Mouse (Mus musculus) intestine, embryonic 14.5 days (tissue): ENCODE measurements around the gene Dscaml1. TPM values are rescaled to one million over a fixed set of nuclear protein-coding genes. Genes with fewer than 3 reads are reported as not detected.

Source experiments
- ATAC-seq: fragments of 200-750 bp; cut with Nextera tagmentation; replicated peaks from 2 replicates; pipeline ENCODE4 v1.8.0; 2017; ENCODE audit warnings: low read depth, moderate number of reproducible peaks, moderate TSS enrichment, moderate library complexity; ENCODE audit not compliant: low FRiP score, low TSS enrichment
- DNase-seq: peaks from one replicate; pipeline ENCODE4 v3.0.0-alpha.2; 2018; ENCODE audit warnings: low spot score
- H3K27ac ChIP-seq: fragments of 300-500 bp; sonication (generic); 2 replicates; pipeline ENCODE4 v1.5.1; 2014; ENCODE audit warnings: low read depth, mild to moderate bottlenecking, control low read depth
- H3K27me3 ChIP-seq: fragments of 300-500 bp; sonication (generic); replicated peaks from 2 replicates; pipeline ENCODE4 v1.6.1; 2014; ENCODE audit warnings: low read length, control low read depth; ENCODE audit not compliant: control insufficient read depth, insufficient read depth
- H3K36me3 ChIP-seq: fragments of 300-500 bp; sonication (generic); 2 replicates; pipeline ENCODE4 v1.6.1; 2014; ENCODE audit warnings: low read length, control low read depth; ENCODE audit not compliant: control insufficient read depth, insufficient read depth
- H3K4me1 ChIP-seq: fragments of 300-500 bp; sonication (generic); replicated peaks from 2 replicates; pipeline ENCODE4 v1.6.1; 2014; ENCODE audit warnings: low read length, control low read depth, mixed read lengths; ENCODE audit not compliant: control insufficient read depth, insufficient read depth
- H3K4me2 ChIP-seq: fragments of 300-500 bp; sonication (generic); 2 replicates; pipeline ENCODE4 v1.6.1; 2014; ENCODE audit warnings: low read length
- H3K4me3 ChIP-seq: fragments of 300-500 bp; sonication (generic); 2 replicates; pipeline ENCODE4 v1.5.1; 2014; ENCODE audit warnings: low read depth, low read length, control low read depth, mixed read lengths
- H3K9ac ChIP-seq: fragments of 300-500 bp; sonication (generic); 2 replicates; pipeline ENCODE4 v1.6.1; 2014; ENCODE audit warnings: mild to moderate bottlenecking, low read length
- H3K9me3 ChIP-seq: fragments of 300-500 bp; sonication (generic); 2 replicates; pipeline ENCODE4 v1.6.1; 2016; ENCODE audit warnings: low read length, control low read depth; ENCODE audit not compliant: control insufficient read depth
- WGBS: fragments of 180-500 bp; shearing (Covaris S2); extraction: QIAGEN DNeasy Blood & Tissue Kit; methylation state at CpG from one replicate; pipeline ENCODE4 v1.1.7; 2014; 5-methylcytosine and 5-hydroxymethylcytosine counted together
- polyA plus RNA-seq: library from polyadenylated mRNA; unstranded; fragments of >200 nt; fragmentation: Nextera tagmentation; extraction: Ambion mirVana; gene quantifications from 2 replicates; pipeline ENCODE4 v1.2.1, GENCODE M21; 2014

Gene Dscaml1
- polyA plus RNA-seq = 0.26 and 0.41 TPM in 2 replicates

DNA sequence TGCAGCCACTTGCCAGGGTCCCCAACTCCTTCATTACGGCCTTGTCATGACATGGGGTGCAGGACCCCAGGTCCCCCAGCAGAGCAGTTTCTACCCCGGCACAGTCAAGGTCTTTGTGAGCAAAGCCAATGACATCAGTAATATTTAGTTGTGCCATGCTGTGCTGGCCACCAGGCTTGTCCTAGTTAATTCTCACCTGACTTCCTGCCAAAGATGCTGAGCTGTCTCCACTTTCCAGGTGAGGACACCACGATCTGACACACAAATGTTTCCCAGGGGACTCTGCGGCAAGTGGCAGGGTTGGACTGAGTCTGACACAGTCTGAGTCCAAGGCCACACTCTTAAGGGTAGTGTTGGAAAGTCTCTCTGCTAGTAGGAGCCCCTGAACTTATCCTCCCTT is at the start of gene Dscaml1:
Dscaml1 (plus strand) TSS at position 173 of the 400 bp plus-strand sequence.
- 83% methylated on average over 4 of the region's 4 CpGs for WGBS
- Histone ChIP-seq H3K4me3 (no peak within 1 kb of the TSS), H3K27me3 (peaks cover 32% of the 10 kb centered on the region), H3K4me1 (peaks cover 10% of the 10 kb centered on the region), H3K4me2 (no peak within 1 kb of the TSS), H3K9me3 (no peaks in the 10 kb centered on the region), H3K36me3 (no peaks in the 10 kb centered on the region), H3K9ac (no peak within 1 kb of the TSS), H3K27ac (no peak within 1 kb of the TSS)
- ATAC-seq (no peak), DNase-seq (no peak)

DNA sequence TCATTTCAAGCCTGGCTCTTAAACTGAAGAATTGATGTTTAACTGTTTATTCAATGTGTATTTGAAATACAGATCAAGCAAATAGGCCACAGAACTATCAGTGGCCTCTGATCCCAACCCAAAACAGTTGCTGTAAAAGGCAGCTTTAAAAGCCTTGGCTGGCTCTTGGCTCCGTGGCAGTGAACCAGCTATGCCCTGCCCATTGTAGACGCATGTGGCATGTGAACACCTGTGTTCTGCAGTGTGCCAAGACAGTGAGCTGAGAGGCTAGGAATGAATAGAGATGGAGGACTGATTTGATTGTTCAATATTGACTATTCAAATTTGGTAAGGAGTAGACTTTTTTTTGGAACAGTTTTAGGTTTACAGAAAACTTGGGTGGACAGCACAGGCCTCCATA is 49.5 kb upstream of the Dscaml1 start:
- DNase-seq (no peak), ATAC-seq (no peak)
- Histone ChIP-seq H3K4me2 (no peak overlapping the region), H3K9ac (no peak overlapping the region), H3K9me3 (no peaks in the 10 kb centered on the region), H3K27ac (no peak overlapping the region), H3K27me3 (no peaks in the 10 kb centered on the region), H3K4me3 (no peak overlapping the region), H3K36me3 (0 out of 2 replicates have a peak, but pooled peaks cover 3% of the 10 kb centered on the region), H3K4me1 (peaks cover 17% of the 10 kb centered on the region)
- 89% methylated on average over 2 of the region's 2 CpGs for WGBS

DNA sequence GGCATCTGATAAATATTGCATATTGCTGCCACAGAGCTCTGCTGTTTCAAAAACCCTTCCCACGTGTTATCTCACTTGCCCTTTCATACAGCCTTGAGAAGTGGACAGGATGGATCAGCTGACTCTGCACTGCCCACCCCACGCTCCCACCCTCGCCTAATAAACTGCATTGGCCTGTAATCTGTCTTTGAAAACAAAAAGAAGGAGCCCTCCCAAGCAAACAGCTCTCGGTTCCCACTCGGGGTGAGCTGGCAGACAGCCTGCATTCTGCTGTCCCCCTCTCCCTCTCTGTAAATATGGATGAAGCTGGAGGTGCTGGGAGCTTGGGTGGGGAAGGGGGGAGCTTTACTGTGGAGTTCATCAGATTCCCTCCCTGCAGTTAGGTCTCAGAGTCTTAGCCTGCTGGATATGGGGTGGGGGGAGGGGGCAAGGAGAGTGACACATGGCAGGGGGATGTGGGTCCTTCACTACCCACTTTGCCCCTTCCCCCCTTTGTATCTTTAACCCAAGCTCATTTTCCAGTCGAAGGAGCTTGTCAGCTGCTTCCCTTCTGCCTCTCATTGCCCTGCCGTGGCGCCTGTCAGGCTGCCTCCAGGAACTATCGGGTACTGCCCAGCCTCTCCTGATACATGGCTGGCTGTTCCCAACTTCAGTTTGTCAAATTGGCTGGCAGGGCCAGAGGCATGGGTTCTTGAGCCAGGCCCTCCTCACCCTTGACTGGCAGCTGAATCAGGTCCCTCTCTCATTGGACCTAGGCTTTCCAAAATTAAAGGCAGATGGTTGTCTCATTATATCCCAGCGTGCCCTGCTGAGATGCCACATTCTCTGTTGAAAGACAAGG is 45.8 kb upstream of the Dscaml1 start:
- H3K4me1 ChIP-seq = peaks cover 10% of the 10 kb centered on the region
- H3K27ac ChIP-seq = no peak overlapping the region
- H3K36me3 ChIP-seq = 0 out of 2 replicates have a peak, but pooled peaks cover 3% of the 10 kb centered on the region
- WGBS = 55% methylated on average over 10 of the region's 10 CpGs
- no peak for ATAC-seq
- H3K4me2 ChIP-seq = no peak overlapping the region
- no peak overlapping the region for H3K9ac ChIP-seq
- H3K4me3 ChIP-seq = no peak overlapping the region
- H3K9me3 ChIP-seq = no peaks in the 10 kb centered on the region
- no peak for DNase-seq
- no peaks in the 10 kb centered on the region for H3K27me3 ChIP-seq

DNA sequence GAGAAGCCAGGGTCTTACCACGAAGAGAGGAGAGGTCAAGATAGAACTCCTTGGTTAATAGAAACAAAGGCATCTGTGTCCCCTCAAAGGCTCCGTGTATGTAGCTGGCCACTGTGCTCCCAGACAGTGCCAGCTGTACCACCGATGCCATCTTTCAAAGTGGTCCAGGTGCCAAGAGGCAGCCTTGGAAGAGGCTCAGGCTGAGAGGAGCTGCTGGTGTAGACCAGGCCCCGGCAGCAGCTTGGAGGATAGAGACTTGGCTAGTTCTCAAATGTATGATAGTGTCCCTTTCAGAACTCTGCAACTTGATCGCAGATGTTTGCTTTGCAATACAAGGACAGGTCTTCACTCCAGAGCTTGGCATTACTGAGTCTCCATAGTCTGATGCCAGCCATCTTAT is 44.1 kb upstream of the Dscaml1 start:
- Histone ChIP-seq H3K9me3 (no peaks in the 10 kb centered on the region), H3K36me3 (no peaks in the 10 kb centered on the region)
- 60% methylated on average over 5 of the region's 5 CpGs for WGBS

DNA sequence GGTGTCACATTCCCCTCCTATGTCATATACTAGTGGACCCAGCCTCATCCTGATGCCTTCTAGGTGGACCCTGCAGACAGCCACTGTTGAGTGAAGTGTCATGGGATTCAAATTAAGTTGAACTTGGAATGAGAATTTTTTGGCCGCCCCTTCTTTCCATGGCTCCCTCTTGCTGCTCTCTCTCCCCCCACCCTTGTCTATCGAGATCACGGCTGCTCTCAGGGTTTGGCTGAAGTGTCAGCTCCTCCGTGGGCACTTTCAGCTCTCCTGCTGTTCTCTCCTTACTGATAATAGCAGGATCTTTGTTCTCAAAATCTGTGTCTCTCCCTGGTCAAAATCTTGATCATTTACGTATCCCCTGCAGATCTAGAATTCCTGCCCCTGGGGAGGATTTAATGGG is 43.6 kb upstream of the Dscaml1 start:
- no peak overlapping the region for H3K9ac ChIP-seq
- DNase-seq (no peak), ATAC-seq (no peak)
- H3K4me2 ChIP-seq = no peak overlapping the region
- H3K4me1 ChIP-seq = peaks cover 6% of the 10 kb centered on the region; the same call in 1 of the 2 replicates
- no peak overlapping the region for H3K27ac ChIP-seq
- no peaks in the 10 kb centered on the region for H3K9me3 ChIP-seq
- H3K4me3 ChIP-seq = no peak overlapping the region
- WGBS = 82% methylated on average over 5 of the region's 5 CpGs
- no peaks in the 10 kb centered on the region for H3K36me3 ChIP-seq
- no peaks in the 10 kb centered on the region for H3K27me3 ChIP-seq

More for the DNA sequence above, 44.1 kb upstream of the Dscaml1 start:
- Histone ChIP-seq H3K4me1 (peaks cover 6% of the 10 kb centered on the region; the same call in 1 of the 2 replicates), H3K9ac (no peak overlapping the region), H3K4me3 (no peak overlapping the region), H3K27me3 (no peaks in the 10 kb centered on the region), H3K27ac (no peak overlapping the region), H3K4me2 (no peak overlapping the region)
- ATAC-seq = no peak
- no peak for DNase-seq

DNA sequence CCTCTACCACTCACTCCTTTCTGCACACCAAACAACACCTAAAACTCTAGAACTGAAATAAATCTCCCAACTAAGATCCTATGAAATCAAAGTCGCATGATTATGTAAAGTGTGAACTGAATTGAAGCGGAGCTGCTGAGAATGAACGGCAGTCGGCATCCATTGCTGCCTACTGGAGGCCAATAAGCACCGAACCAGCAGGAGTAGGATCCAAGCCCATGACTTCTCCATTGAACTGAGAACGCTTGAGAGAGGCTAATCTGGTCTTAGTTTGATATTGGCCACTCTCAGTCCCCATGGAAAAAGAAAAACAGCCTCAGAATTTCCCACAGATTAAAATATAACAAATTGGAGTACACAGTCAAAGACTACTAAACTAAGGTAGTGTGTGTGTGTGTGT is 42.5 kb upstream of the Dscaml1 start:
- no peak for DNase-seq
- no peaks in the 10 kb centered on the region for H3K27me3 ChIP-seq
- WGBS = 95% methylated on average over 6 of the region's 6 CpGs
- no peak overlapping the region for H3K4me2 ChIP-seq
- H3K36me3 ChIP-seq = no peaks in the 10 kb centered on the region
- no peak overlapping the region for H3K27ac ChIP-seq
- H3K4me1 ChIP-seq = peaks cover 6% of the 10 kb centered on the region; the same call in 1 of the 2 replicates
- H3K9me3 ChIP-seq = no peaks in the 10 kb centered on the region
- no peak overlapping the region for H3K9ac ChIP-seq
- no peak overlapping the region for H3K4me3 ChIP-seq
- ATAC-seq = no peak

DNA sequence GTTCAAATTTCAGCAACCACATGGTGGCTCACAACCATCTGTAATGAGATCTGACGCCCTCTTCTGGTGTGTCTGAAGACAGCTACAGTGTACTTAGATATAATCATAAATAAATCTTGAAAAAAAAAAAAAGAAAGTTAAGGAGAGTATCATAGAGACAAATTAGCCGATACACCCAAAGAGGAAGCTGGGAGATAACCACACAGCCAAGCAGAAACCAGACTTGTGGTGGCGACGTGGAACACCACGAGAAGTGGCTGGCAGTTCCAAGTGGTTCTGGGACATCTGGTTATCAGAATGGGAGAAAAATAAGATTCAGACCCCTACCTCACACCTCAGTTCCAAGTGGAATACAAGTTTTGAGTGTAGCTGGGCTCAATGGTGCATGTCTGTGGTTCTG is 39.7 kb upstream of the Dscaml1 start:
- no peaks in the 10 kb centered on the region for H3K36me3 ChIP-seq
- ATAC-seq = no peak
- no peak overlapping the region for H3K9ac ChIP-seq
- H3K4me1 ChIP-seq = no peaks in the 10 kb centered on the region
- no peak overlapping the region for H3K4me2 ChIP-seq
- no peak overlapping the region for H3K4me3 ChIP-seq
- WGBS = 87% methylated on average over 5 of the region's 5 CpGs
- H3K27me3 ChIP-seq = no peaks in the 10 kb centered on the region
- no peak for DNase-seq
- H3K27ac ChIP-seq = no peak overlapping the region
- H3K9me3 ChIP-seq = no peaks in the 10 kb centered on the region

DNA sequence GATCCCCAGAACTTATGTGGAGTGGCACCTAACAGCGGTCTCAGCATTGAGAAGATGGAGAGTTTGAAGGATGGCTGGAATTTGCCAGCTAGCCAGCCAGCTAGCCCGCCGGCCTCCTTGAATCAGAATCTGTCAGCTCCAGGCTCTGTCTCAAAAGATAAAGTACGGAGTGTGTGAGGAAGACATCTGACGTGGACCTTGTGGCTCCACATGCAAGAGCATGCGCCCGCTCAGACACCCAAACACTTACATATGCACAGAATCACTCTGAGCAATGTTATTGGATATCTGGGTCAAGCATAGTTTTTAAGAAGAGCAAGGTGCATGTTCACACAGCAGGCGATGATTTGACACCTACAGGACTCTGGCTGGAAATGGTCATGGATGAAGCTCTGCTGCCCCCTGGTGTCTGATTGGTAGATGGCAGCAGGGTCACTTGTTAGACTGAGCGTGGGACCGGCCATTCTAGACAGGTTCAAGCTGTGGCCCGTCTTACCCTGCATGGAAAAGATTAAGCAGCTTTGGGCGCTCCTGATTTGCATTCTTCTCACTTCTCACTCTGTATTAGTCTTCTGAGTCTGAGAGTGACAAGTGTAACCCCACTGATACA is 37.9 kb upstream of the Dscaml1 start:
- H3K36me3 ChIP-seq = peaks cover 12% of the 10 kb centered on the region
- 39% methylated on average over 12 of the region's 12 CpGs for WGBS
- DNase-seq = peak; percentile 96
- ATAC-seq = peak; percentile 63
- no peak overlapping the region for H3K27ac ChIP-seq
- H3K9ac ChIP-seq = no peak overlapping the region
- H3K27me3 ChIP-seq = no peaks in the 10 kb centered on the region
- H3K9me3 ChIP-seq = no peaks in the 10 kb centered on the region
- no peaks in the 10 kb centered on the region for H3K4me1 ChIP-seq
- H3K4me3 ChIP-seq = no peak overlapping the region
- no peak overlapping the region for H3K4me2 ChIP-seq
